Comparison of ENCODE assay signal across 21 mouse cellular contexts in the genomic region with DNA sequence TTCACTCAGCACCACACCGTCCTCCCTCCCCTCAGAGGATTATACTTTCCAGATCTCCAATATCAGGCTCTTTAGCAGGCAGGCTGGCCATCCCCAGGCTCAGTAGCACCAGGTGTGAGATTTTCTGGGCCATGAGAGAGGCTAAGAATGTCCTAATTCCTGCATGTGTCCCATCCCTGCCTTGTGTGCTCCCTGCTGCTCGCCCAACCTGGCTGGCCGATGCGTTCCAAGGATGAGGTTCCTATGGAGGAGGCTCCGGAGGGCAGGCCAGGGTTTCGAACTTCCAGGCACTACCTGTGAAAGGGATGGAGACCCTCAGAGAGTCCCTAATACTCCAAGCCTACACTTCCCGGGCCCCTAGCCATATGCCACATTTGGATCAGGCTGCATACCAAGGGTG. TPM values are rescaled to one million over a fixed set of nuclear protein-coding genes. Genes with fewer than 3 reads are reported as not detected.
DNase-seq lines count a peak whose midpoint lies in the region; ATAC-seq and TF ChIP-seq lines count a peak whose summit lies in the region.
"Had no signal": no experiment of that assay in that cellular context is flagged by ENCODE, and none has a peak within 500 bp of the region (broad histone marks: within the 10 kb centered on the region; RNA-seq: fewer than 3 reads in every experiment).

No protein-coding gene starts in this region.

- WGBS in lung, embryonic 15.5 days: 95% methylated on average over 7 of the region's 7 CpGs
- 14% methylated on average over 7 of the region's 7 CpGs for WGBS in cerebellum, adult 2 months
- 93% methylated on average over 7 of the region's 7 CpGs for WGBS in embryonic facial prominence, embryonic 10.5 days

- H3K27ac ChIP-seq in lung, embryonic 15.5 days: peak overlapping the region; percentile 98
- H3K27ac ChIP-seq in cerebellum, adult 2 months (ENCODE audit: insufficient read depth, low read length): peak overlapping the region; percentile 90
- H3K27ac ChIP-seq in embryonic facial prominence, embryonic 10.5 days (replicated peaks): 0 out of 2 replicates have a peak overlapping the region, but pooled peaks have one; percentile 22
- H3K27ac ChIP-seq: forebrain, embryonic 10.5 days; midbrain, embryonic 15.5 days had no signal

- TF ChIP-seq CTCF in cerebellum, adult 2 months (IDR thresholded peaks at IDR 0.05; ENCODE audit: borderline replicate concordance, insufficient read depth, low read depth, low read length): 0 out of 2 replicates have a peak, but pooled peaks have one; percentile 18

- H3K4me2 ChIP-seq in lung, embryonic 15.5 days: 0 out of 2 replicates have a peak overlapping the region, but pooled peaks have one; percentile 88
- H3K4me2 ChIP-seq: midbrain, embryonic 15.5 days had no signal

- no peak for TF ChIP-seq POLR2A in cerebellum, adult 2 months (IDR thresholded peaks at IDR 0.05; ENCODE audit: borderline replicate concordance, insufficient read depth, low read length)

- DNase-seq in cerebellum, adult 11 months: peak; percentile 84
- no peak for DNase-seq in cerebellum, adult 9-11 months
- DNase-seq in lung, postnatal 4 days: no peak
- peak; percentile 88 to 92 for DNase-seq in cerebellum, adult 2 months
- no peak for DNase-seq in embryonic facial prominence, embryonic 10.5 days (ENCODE audit: low spot score)
- DNase-seq in left cerebral cortex, adult 8-10 months (ENCODE audit: low spot score in 2 of 2): no peak
- DNase-seq in urinary bladder, postnatal 10 days (ENCODE audit: low spot score): no peak
- DNase-seq: adrenal gland, postnatal 10 days; gastrocnemius, postnatal 10 days; kidney, adult 11 months; kidney, postnatal 14 days; left cerebral cortex, postnatal 4 days; liver, postnatal 0 days; thymus, postnatal 36 days had no signal

- peaks cover 37% of the 10 kb centered on the region for H3K36me3 ChIP-seq in lung, embryonic 15.5 days
- H3K36me3 ChIP-seq in embryonic facial prominence, embryonic 10.5 days (replicated peaks): peaks cover 59% of the 10 kb centered on the region

- no peaks in the 10 kb centered on the region for H3K27me3 ChIP-seq in lung, embryonic 15.5 days
- H3K27me3 ChIP-seq in cerebellum, adult 2 months (ENCODE audit: control insufficient read depth, insufficient read depth, low read length): no peaks in the 10 kb centered on the region
- no peaks in the 10 kb centered on the region for H3K27me3 ChIP-seq in embryonic facial prominence, embryonic 10.5 days (replicated peaks; ENCODE audit: low read depth, poor library complexity, severe bottlenecking)
- H3K27me3 ChIP-seq: midbrain, embryonic 15.5 days had no signal

- ATAC-seq in lung, embryonic 15.5 days (ENCODE audit: borderline replicate concordance, extremely low read depth, low FRiP score, low TSS enrichment): no peak
- ATAC-seq: activated CD4-positive, CD25-positive, alpha-beta regulatory T cell, adult 4 months; liver, postnatal 0 days; midbrain, embryonic 15.5 days had no signal

- peaks cover 50% of the 10 kb centered on the region for H3K4me1 ChIP-seq in lung, embryonic 15.5 days
- peaks cover 39% of the 10 kb centered on the region for H3K4me1 ChIP-seq in cerebellum, adult 2 months (ENCODE audit: control insufficient read depth, insufficient read depth, low read length)
- H3K4me1 ChIP-seq in embryonic facial prominence, embryonic 10.5 days: peaks cover 36% of the 10 kb centered on the region

- peak overlapping the region; percentile 9; the same call in 1 of the 2 replicates for H3K9ac ChIP-seq in lung, embryonic 15.5 days
- H3K9ac ChIP-seq: liver, postnatal 0 days; midbrain, embryonic 15.5 days had no signal

- H3K4me3 ChIP-seq in lung, embryonic 15.5 days: no peak overlapping the region
- peak overlapping the region; percentile 31 for H3K4me3 ChIP-seq in cerebellum, adult 2 months (replicated peaks; ENCODE audit: insufficient read depth, low read depth, low read length)
- H3K4me3 ChIP-seq in embryonic facial prominence, embryonic 10.5 days: 0 out of 2 replicates have a peak overlapping the region, but pooled peaks have one; percentile 89
- H3K4me3 ChIP-seq: midbrain, embryonic 15.5 days had no signal

- H3K9me3 ChIP-seq in lung, embryonic 15.5 days: no peaks in the 10 kb centered on the region
- H3K9me3 ChIP-seq in embryonic facial prominence, embryonic 10.5 days: no peaks in the 10 kb centered on the region
- H3K9me3 ChIP-seq: forebrain, embryonic 10.5 days; G1E; midbrain, embryonic 15.5 days had no signal

RNA-seq across cellular contexts. Expression of gene Mus81, which starts 2.4 kb away (rescaled TPM):
- 40.2 and 43.9 TPM in 2 replicates for polyA plus RNA-seq in lung, embryonic 15.5 days (2015; fragmentation: Nextera tagmentation; extraction: Ambion mirVana)
- 94.2 and 115 TPM in 2 replicates for polyA plus RNA-seq in cerebellum, adult 2 months (2012; rRNA removed)
- 41.1 and 45.1 TPM in 2 replicates for polyA plus RNA-seq in embryonic facial prominence, embryonic 10.5 days (2016; fragmentation: Nextera tagmentation; extraction: Ambion mirVana)
- total RNA-seq in left cerebral cortex, adult 8-10 months (2022): 10 to 100 TPM; 29.7 to 36.3 (median 35.4) TPM

RNA-seq across cellular contexts. Expression of gene Cfl1, which starts 4.4 kb away (rescaled TPM):
- 2,855 and 2,978 TPM in 2 replicates for polyA plus RNA-seq in lung, embryonic 15.5 days (2015; fragmentation: Nextera tagmentation; extraction: Ambion mirVana)
- polyA plus RNA-seq in cerebellum, adult 2 months (2012; rRNA removed): 1,135 and 1,193 TPM in 2 replicates
- polyA plus RNA-seq in embryonic facial prominence, embryonic 10.5 days (2016; fragmentation: Nextera tagmentation; extraction: Ambion mirVana): 3,028 and 3,069 TPM in 2 replicates
- 1,000 to 10,000 TPM; 1,338 to 1,440 (median 1,412) TPM for total RNA-seq in left cerebral cortex, adult 8-10 months (2022)

RNA-seq across cellular contexts. Expression of gene Efemp2, which starts 12.1 kb away (rescaled TPM):
- polyA plus RNA-seq in lung, embryonic 15.5 days (2015; fragmentation: Nextera tagmentation; extraction: Ambion mirVana): 198 and 208 TPM in 2 replicates
- 43.3 and 43.4 TPM in 2 replicates for polyA plus RNA-seq in cerebellum, adult 2 months (2012; rRNA removed)
- 75.8 and 80.6 TPM in 2 replicates for polyA plus RNA-seq in embryonic facial prominence, embryonic 10.5 days (2016; fragmentation: Nextera tagmentation; extraction: Ambion mirVana)
- 10 to 100 TPM; 16.0 to 21.9 (median 18.7) TPM for total RNA-seq in left cerebral cortex, adult 8-10 months (2022)
- total RNA-seq: hematopoietic stem cell, adult 5-6 weeks had no signal

RNA-seq across cellular contexts. Expression of gene Ctsw, which starts 17.5 kb away (rescaled TPM):
- polyA plus RNA-seq in lung, embryonic 15.5 days (2015; fragmentation: Nextera tagmentation; extraction: Ambion mirVana): 1.9 and 3.3 TPM in 2 replicates
- polyA plus RNA-seq in cerebellum, adult 2 months (2012; rRNA removed): 1.2 and 1.5 TPM in 2 replicates
- polyA plus RNA-seq in embryonic facial prominence, embryonic 10.5 days (2016; fragmentation: Nextera tagmentation; extraction: Ambion mirVana): 1.1 and 1.5 TPM in 2 replicates
- 1 to 10 TPM in 1 of 4 experiments, under 1 TPM in 3; 0.30 to 1.0 (median 0.46) TPM for total RNA-seq in left cerebral cortex, adult 8-10 months (2022)
- total RNA-seq: G1E had no signal
- polyA plus RNA-seq: G1E had no signal

RNA-seq across cellular contexts. Expression of gene 1700020D05Rik, which starts 17.8 kb away (rescaled TPM):
- polyA plus RNA-seq in lung, embryonic 15.5 days (2015; fragmentation: Nextera tagmentation; extraction: Ambion mirVana): 0.20 TPM in 1 of 2 replicates, not detected in the other
- polyA plus RNA-seq in cerebellum, adult 2 months (2012; rRNA removed): 6.7 and 6.8 TPM in 2 replicates
- polyA plus RNA-seq in embryonic facial prominence, embryonic 10.5 days (2016; fragmentation: Nextera tagmentation; extraction: Ambion mirVana): not detected in 2 replicates
- total RNA-seq in left cerebral cortex, adult 8-10 months (2022): 1 to 10 TPM; 6.6 to 8.6 (median 7.1) TPM
- polyA plus RNA-seq: forebrain, embryonic 10.5 days; heart, embryonic 16.5 days; liver, postnatal 0 days; midbrain, embryonic 15.5 days had no signal

Comparison
In these comparisons a context has a peak if more than half of its experiments do, and no peak if none do; other contexts are left out.
1. DNase-seq: peak in cerebellum, adult 11 months (single experiment) and cerebellum, adult 2 months (2 of 2); none in cerebellum, adult 9-11 months (single experiment), lung, postnatal 4 days (0 of 2), embryonic facial prominence, embryonic 10.5 days (single experiment), left cerebral cortex, adult 8-10 months (0 of 2) and urinary bladder, postnatal 10 days (single experiment).
2. H3K27ac ChIP-seq: peak in every context shown above with its lines; median percentile 98 in lung, embryonic 15.5 days; 90 in cerebellum, adult 2 months; 22 in embryonic facial prominence, embryonic 10.5 days.